Mouse (Mus musculus): ENCODE data around the gene Naa35. TPM values are rescaled to one million over a fixed set of nuclear protein-coding genes. Genes with fewer than 3 reads are reported as not detected.
A peak's percentile ranks its signal among the peaks of the same experiment; 100 is the strongest.
"Not testable (repeated sequence)": the region's sequence is repeated elsewhere in the genome, so short reads cannot be mapped to it uniquely, and the experiment has no call there.

Naa35 gene
- total and polyA plus RNA-seq, 2 experiments from 2014 or later = 67.8 to 132 TPM

DNA sequence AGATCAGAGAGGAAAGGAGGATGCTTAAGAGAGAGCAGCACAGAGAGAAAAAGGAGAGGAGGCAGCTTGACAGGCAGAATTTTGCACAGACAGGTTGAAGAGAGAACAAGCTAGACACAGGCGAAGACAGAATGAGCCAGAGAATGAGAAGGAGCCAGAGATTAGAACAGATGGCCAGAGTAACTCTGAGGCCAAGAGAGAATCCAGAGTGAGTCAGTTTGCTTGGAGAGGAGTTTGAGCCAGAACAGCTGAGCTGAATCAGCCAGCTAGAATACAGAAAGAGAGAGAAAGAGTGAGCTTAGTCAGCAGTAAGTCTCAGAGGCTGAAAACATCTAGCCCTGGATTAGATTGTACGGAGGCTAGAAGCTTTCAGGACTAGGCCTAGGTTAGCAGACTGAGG, 12.5 kb upstream of the Naa35 start:
- Histone ChIP-seq H3K36me3 (ENCODE audit: insufficient read depth) (no peaks in the 10 kb centered on the region), H3K4me3 (ENCODE audit: low read depth, low read length) (no peak overlapping the region), H3K27ac (ENCODE audit: low read depth, low read length) (no peak overlapping the region), H3K27me3 (ENCODE audit: insufficient read depth, low read length) (no peaks in the 10 kb centered on the region), H3K4me2 (ENCODE audit: low read depth) (no peak overlapping the region), H3K9me3 (ENCODE audit: low read length) (no peaks in the 10 kb centered on the region), H3K4me1 (ENCODE audit: insufficient read depth) (no peaks in the 10 kb centered on the region), H3K9ac (no peak overlapping the region)
- 69% methylated on average over 2 of the region's 2 CpGs for WGBS
- TF ChIP-seq CTCF (IDR thresholded peaks at IDR 0.05; ENCODE audit: low read depth) = no peak
- peak; percentile 80 for ATAC-seq
- peak; percentile 75 for DNase-seq

DNA sequence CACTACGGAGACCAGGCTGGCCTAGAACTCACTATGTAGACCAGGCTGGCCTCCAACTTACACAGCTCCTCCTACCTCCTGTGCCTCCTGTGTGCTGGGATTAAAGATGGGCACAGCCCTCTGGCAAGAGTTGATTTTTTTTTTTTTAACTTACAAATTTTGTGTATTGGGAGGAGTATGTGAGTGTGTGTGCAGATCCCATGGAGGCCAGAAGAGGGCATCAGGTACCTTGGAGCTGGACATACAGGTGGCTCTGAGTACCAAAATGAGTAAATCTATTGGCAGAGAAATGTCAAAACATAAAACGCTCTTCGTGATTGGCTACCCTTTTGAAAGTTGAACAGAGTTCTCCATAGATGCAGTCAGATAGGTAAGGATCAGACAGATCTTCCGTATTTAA, 4.1 kb upstream of the Naa35 start:
- 94% methylated on average over 4 of the region's 4 CpGs for WGBS
- Histone ChIP-seq H3K4me2 (ENCODE audit: low read depth) (no peak overlapping the region), H3K36me3 (ENCODE audit: insufficient read depth) (no peaks in the 10 kb centered on the region), H3K27ac (ENCODE audit: low read depth, low read length) (no peak overlapping the region), H3K4me1 (ENCODE audit: insufficient read depth) (no peaks in the 10 kb centered on the region), H3K27me3 (ENCODE audit: insufficient read depth, low read length) (no peaks in the 10 kb centered on the region), H3K4me3 (ENCODE audit: low read depth, low read length) (no peak overlapping the region), H3K9ac (no peak overlapping the region), H3K9me3 (ENCODE audit: low read length) (no peaks in the 10 kb centered on the region)
- TF ChIP-seq CTCF (IDR thresholded peaks at IDR 0.05; ENCODE audit: low read depth) = 0 out of 2 replicates have a peak, but pooled peaks have one; percentile 2
- no peak for ATAC-seq
- DNase-seq = no peak

DNA sequence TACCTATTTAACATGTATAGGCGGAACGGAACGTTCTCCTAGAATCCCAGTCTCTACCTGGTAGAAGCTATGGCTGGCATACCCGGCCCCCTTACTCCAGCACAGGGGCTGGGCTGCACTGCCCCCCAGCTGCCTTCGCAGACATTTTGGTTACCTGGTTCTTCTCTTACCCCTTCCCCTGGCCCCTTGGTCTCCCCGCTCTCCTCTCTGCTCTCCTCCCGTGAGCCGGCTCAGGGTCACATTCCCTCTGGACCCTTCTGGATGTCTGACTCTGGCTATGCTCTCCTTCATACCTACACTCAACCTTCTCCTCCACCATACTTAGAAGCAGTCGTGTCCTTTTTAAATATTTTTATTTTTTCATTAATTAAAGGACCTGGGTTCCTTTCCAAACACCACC, 578 bp upstream of the Naa35 start:
- H3K4me1 ChIP-seq (ENCODE audit: insufficient read depth) = peaks cover 17% of the 10 kb centered on the region
- peak overlapping the region; percentile 92 for H3K4me3 ChIP-seq (ENCODE audit: low read depth, low read length)
- H3K4me2 ChIP-seq (ENCODE audit: low read depth) = peak overlapping the region; percentile 96
- TF ChIP-seq CTCF (IDR thresholded peaks at IDR 0.05; ENCODE audit: low read depth) = peak; percentile 50
- peak overlapping the region; percentile 63 for H3K9ac ChIP-seq
- DNase-seq (peak; percentile 54), ATAC-seq (peak; percentile 36)
- peak overlapping the region; percentile 29 for H3K27ac ChIP-seq (ENCODE audit: low read depth, low read length)
- peaks cover 9% of the 10 kb centered on the region for H3K36me3 ChIP-seq (ENCODE audit: insufficient read depth)
- H3K27me3 ChIP-seq (ENCODE audit: insufficient read depth, low read length) = no peaks in the 10 kb centered on the region
- H3K9me3 ChIP-seq (ENCODE audit: low read length) = no peaks in the 10 kb centered on the region
- 3% methylated on average over 9 of the region's 9 CpGs for WGBS

DNA sequence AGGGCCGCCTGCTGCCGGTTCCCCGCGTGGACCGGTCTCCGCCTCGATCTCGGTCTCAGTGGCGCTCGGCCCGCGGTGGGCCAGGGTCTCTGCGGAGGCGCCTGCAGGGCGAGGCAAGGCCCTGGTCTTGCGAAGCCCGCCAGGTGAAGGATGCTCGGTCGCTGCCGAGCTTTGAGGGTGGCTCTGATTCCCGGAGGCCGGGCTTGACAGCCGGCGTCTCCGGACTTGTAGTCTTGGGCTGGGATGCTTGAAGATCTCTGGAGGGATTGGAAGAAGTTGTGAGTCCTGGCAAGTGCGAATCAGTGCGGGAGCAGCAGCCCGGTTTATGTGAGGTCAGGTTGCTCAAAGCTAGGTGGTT, 568 bp downstream of the Naa35 start:
- Histone ChIP-seq H3K9ac (peak overlapping the region; percentile 84), H3K36me3 (ENCODE audit: insufficient read depth) (peaks cover 18% of the 10 kb centered on the region), H3K9me3 (ENCODE audit: low read length) (no peaks in the 10 kb centered on the region), H3K4me3 (ENCODE audit: low read depth, low read length) (peak overlapping the region; percentile 92), H3K27me3 (ENCODE audit: insufficient read depth, low read length) (no peaks in the 10 kb centered on the region), H3K4me2 (ENCODE audit: low read depth) (peak overlapping the region; percentile 96), H3K4me1 (ENCODE audit: insufficient read depth) (peaks cover 17% of the 10 kb centered on the region), H3K27ac (ENCODE audit: low read depth, low read length) (peak overlapping the region; percentile 90)
- WGBS = 2% methylated on average over 28 of the region's 28 CpGs
- TF ChIP-seq CTCF (IDR thresholded peaks at IDR 0.05; ENCODE audit: low read depth) = no peak
- no peak for ATAC-seq
- peak; percentile 40 for DNase-seq

DNA sequence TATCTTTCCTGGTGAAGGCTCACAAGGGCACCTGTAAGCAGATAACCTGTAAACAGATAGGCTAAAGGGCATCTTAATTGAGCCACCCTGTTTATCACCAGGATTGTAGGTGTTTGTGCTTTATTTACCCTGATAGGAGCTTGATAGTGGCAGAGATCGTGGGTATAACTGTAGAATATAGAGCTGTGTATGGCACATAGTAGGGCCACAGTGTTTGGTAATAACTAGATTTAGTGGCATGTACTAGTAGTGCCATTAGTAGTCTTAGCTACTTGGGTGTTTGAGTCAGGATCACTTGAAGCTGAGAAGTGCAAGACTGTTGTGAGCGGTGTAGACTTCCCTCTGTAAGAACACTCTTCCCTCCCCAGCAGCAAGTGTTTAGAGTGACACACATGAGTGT, 2.1 kb downstream of the Naa35 start:
- Histone ChIP-seq H3K27ac (ENCODE audit: low read depth, low read length) (no peak overlapping the region), H3K36me3 (ENCODE audit: insufficient read depth) (peaks cover 34% of the 10 kb centered on the region), H3K9me3 (ENCODE audit: low read length) (no peaks in the 10 kb centered on the region), H3K4me3 (ENCODE audit: low read depth, low read length) (no peak overlapping the region), H3K4me2 (ENCODE audit: low read depth) (peak overlapping the region; percentile 96; the same call in 1 of the 2 replicates), H3K4me1 (ENCODE audit: insufficient read depth) (peaks cover 17% of the 10 kb centered on the region), H3K9ac (peak overlapping the region; percentile 28), H3K27me3 (ENCODE audit: insufficient read depth, low read length) (no peaks in the 10 kb centered on the region)
- DNase-seq (no peak), ATAC-seq (no peak)
- WGBS = 99% methylated on average over 2 of the region's 2 CpGs
- no peak for TF ChIP-seq CTCF (IDR thresholded peaks at IDR 0.05; ENCODE audit: low read depth)

DNA sequence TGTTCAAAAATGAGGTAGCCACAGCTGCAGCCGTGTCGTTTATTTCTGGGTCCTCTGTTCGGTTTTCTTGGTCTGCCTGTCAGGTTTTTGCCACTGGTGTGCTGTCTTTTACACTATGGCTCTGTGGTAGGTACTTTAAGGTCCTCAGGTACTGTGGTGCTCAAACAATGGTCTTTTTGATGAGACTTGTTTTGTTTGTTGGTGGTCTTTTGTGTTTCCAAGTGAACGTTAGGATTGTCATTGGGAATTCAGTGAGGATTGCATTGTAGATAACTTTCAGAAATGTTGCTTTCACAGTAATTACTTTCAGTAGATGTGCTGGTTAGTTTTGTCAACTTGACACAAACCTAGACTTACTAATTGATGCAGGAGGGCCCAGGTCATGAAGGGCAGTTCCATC, 4.6 kb downstream of the Naa35 start:
- no peak overlapping the region for H3K4me2 ChIP-seq (ENCODE audit: low read depth)
- H3K36me3 ChIP-seq (ENCODE audit: insufficient read depth) = peaks cover 48% of the 10 kb centered on the region
- H3K9me3 ChIP-seq (ENCODE audit: low read length) = no peaks in the 10 kb centered on the region
- H3K4me3 ChIP-seq (ENCODE audit: low read depth, low read length) = no peak overlapping the region
- WGBS = 80% methylated on average over 4 of the region's 4 CpGs
- no peak for ATAC-seq
- no peak overlapping the region for H3K27ac ChIP-seq (ENCODE audit: low read depth, low read length)
- peaks cover 17% of the 10 kb centered on the region for H3K4me1 ChIP-seq (ENCODE audit: insufficient read depth)
- no peak for TF ChIP-seq CTCF (IDR thresholded peaks at IDR 0.05; ENCODE audit: low read depth)
- H3K27me3 ChIP-seq (ENCODE audit: insufficient read depth, low read length) = no peaks in the 10 kb centered on the region
- no peak for DNase-seq
- H3K9ac ChIP-seq = no peak overlapping the region

DNA sequence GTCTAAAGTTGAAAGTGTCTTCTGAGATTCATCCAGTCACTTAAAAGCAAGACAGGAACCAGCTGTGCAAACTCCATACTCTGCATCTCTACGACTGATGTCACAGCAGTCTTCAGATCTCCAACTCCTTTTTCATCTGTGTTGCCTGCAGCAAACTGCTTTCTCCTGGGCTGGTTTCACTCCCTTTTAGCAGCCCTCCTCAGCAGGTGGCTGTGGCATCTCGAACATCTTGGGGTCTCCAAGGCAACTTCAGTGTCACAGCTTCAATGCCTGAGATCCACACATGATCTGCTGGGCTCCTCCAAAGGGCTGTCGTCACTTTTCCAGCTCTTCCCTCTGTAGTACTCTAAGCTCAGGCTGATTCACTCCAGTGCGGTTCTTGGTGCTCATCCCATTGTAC, 5.6 kb downstream of the Naa35 start:
- no peak overlapping the region for H3K4me3 ChIP-seq (ENCODE audit: low read depth, low read length)
- no peak overlapping the region for H3K4me2 ChIP-seq (ENCODE audit: low read depth)
- no peak for TF ChIP-seq CTCF (IDR thresholded peaks at IDR 0.05; ENCODE audit: low read depth)
- DNase-seq (no peak), ATAC-seq (no peak)
- 94% methylated on average over 4 of the region's 4 CpGs for WGBS
- H3K4me1 ChIP-seq (ENCODE audit: insufficient read depth) = peaks cover 17% of the 10 kb centered on the region
- H3K9me3 ChIP-seq (ENCODE audit: low read length) = no peaks in the 10 kb centered on the region
- no peak overlapping the region for H3K9ac ChIP-seq
- H3K27me3 ChIP-seq (ENCODE audit: insufficient read depth, low read length) = no peaks in the 10 kb centered on the region
- peaks cover 52% of the 10 kb centered on the region for H3K36me3 ChIP-seq (ENCODE audit: insufficient read depth)
- H3K27ac ChIP-seq (ENCODE audit: low read depth, low read length) = no peak overlapping the region

DNA sequence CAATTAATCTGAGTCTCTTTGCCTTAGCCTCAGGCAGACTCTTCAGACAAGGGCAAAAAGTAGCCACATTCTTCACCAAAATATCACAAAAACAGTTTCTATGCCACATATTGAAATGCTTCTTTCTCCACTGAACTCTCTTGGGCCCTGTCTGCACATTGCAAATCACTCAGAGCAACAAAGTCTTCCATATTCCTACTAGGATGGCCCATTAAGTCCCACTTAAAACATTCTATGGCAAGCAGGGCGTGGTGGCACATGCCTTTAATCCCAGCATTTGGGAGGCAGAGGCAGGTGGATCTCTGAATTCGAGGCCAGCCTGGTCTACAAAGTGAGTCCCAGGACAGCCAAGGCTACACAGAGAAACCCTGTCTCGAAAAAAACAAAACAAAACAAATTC, 7.0 kb downstream of the Naa35 start:
- not testable (repeated sequence) for H3K4me1 ChIP-seq (ENCODE audit: insufficient read depth); H3K9me3 ChIP-seq (ENCODE audit: low read length); H3K4me2 ChIP-seq (ENCODE audit: low read depth); H3K4me3 ChIP-seq (ENCODE audit: low read depth, low read length); ATAC-seq; H3K27me3 ChIP-seq (ENCODE audit: insufficient read depth, low read length); DNase-seq; H3K9ac ChIP-seq; H3K27ac ChIP-seq (ENCODE audit: low read depth, low read length)
- peaks cover 60% of the 10 kb centered on the region for H3K36me3 ChIP-seq (ENCODE audit: insufficient read depth)
- WGBS = 92% methylated on average over 3 of the region's 3 CpGs

All from forebrain, postnatal 0 days (tissue).